Mouse (Mus musculus) hindbrain, postnatal 0 days (tissue): ENCODE results near the gene Ripor1. TPM values are rescaled to one million over a fixed set of nuclear protein-coding genes. Genes with fewer than 3 reads are reported as not detected.

Experiments
- ATAC-seq: fragments of 200-750 bp; cut with Nextera tagmentation; 2 replicates; pipeline ENCODE4 v1.8.0; 2017; ENCODE audit warnings: mild to moderate bottlenecking, moderate TSS enrichment, moderate library complexity
- DNase-seq: peaks from one replicate; pipeline ENCODE4 v3.0.0-alpha.2; 2015; ENCODE audit warnings: low spot score
- H3K27ac ChIP-seq: fragments of 300-500 bp; sonication (generic); 2 replicates; pipeline ENCODE4 v1.5.1; 2014; ENCODE audit warnings: mild to moderate bottlenecking
- H3K27me3 ChIP-seq: fragments of 300-500 bp; sonication (generic); 2 replicates; pipeline ENCODE4 v1.6.1; 2014; ENCODE audit warnings: low read length, mixed read lengths; ENCODE audit not compliant: insufficient read depth
- H3K36me3 ChIP-seq: fragments of 300-500 bp; sonication (generic); 2 replicates; pipeline ENCODE4 v1.6.1; 2014; ENCODE audit warnings: low read length, mixed read lengths; ENCODE audit not compliant: insufficient read depth
- H3K4me1 ChIP-seq: fragments of 300-500 bp; sonication (generic); 2 replicates; pipeline ENCODE4 v1.6.1; 2014; ENCODE audit warnings: antibody characterized with exemption, low read length, mixed read lengths; ENCODE audit not compliant: insufficient read depth
- H3K4me2 ChIP-seq: fragments of 300-500 bp; sonication (generic); 2 replicates; pipeline ENCODE4 v1.6.1; 2014; ENCODE audit warnings: low read depth, mild to moderate bottlenecking, low read length, moderate library complexity, mixed read lengths
- H3K4me3 ChIP-seq: fragments of 300-500 bp; sonication (generic); 2 replicates; pipeline ENCODE4 v1.5.1; 2014; ENCODE audit warnings: low read length
- H3K9ac ChIP-seq: fragments of 300-500 bp; sonication (generic); replicated peaks from 2 replicates; pipeline ENCODE4 v1.6.1; 2014; ENCODE audit warnings: mild to moderate bottlenecking, low read length, moderate library complexity, mixed read lengths
- H3K9me3 ChIP-seq: fragments of 300-500 bp; sonication (generic); 2 replicates; pipeline ENCODE4 v1.6.1; 2016; ENCODE audit warnings: low read length, mixed read lengths
- CTCF ChIP-seq: IDR thresholded peaks from 2 replicates; pipeline ENCODE4 v1.5.1; 2016; ENCODE audit warnings: antibody characterized with exemption, control low read depth, low read depth
- WGBS: fragments of 180-500 bp; shearing (Covaris S2); extraction: QIAGEN DNeasy Blood & Tissue Kit; methylation state at CpG from one replicate; pipeline ENCODE4 v1.1.7; 2014; 5-methylcytosine and 5-hydroxymethylcytosine counted together
- polyA plus RNA-seq: library from polyadenylated mRNA; unstranded; fragments of >200 nt; fragmentation: Nextera tagmentation; extraction: Ambion mirVana; gene quantifications from 2 replicates; pipeline ENCODE4 v1.2.1, GENCODE M21; 2015
- total RNA-seq: library from RNA; depleted of rRNA; stranded (reverse); fragments of >200 nt; gene quantifications from 2 replicates; pipeline ENCODE4 v1.2.3, GENCODE M21; 2014

Ripor1 gene
- total and polyA plus RNA-seq, 2 experiments from 2014 or later, result 14.4 to 28.7 TPM

DNA sequence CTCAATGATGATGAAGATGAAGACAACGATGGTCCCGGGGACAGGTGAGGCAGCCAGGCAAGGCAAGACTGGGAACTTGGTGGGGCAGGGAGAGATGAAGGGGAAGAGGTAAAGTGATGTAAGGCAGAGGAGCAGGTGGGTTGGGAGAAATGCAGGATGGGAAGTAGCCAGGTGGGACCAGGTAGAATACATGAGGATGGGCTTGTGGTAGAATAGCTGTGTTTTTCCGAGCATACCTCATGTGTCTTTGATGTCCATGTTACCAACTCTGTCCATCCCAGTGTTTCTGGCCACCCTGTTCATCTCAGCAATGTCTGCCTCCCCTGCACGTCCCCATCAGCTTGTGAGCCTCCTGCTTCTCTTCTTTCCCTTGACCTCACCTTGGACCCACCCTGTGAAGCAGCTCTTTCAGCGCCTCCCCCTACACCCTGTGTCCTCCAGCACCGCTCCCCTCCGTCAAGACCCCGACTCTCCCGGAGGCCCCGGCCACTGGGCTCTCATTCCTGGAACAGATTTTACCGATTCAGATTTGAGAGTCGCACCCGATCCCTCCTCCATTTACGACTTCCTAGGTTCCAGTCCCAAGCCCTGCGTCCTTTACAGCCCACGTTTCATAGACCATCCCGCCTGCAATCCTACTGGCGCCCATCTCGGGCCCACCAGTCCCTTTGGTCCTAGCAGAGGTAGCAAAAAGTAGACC is 14.0 kb downstream of the Ripor1 start:
- peaks cover 67% of the 10 kb centered on the region for H3K36me3 ChIP-seq
- H3K27ac ChIP-seq, result no peak overlapping the region
- H3K4me1 ChIP-seq, result no peaks in the 10 kb centered on the region
- H3K4me2 ChIP-seq, result no peak overlapping the region
- H3K4me3 ChIP-seq, result no peak overlapping the region
- H3K9ac ChIP-seq, result no peak overlapping the region
- H3K9me3 ChIP-seq, result no peaks in the 10 kb centered on the region
- TF ChIP-seq CTCF, result no peak
- no peak for ATAC-seq
- H3K27me3 ChIP-seq, result no peaks in the 10 kb centered on the region
- 93% methylated on average over 19 of the region's 19 CpGs for WGBS
- no peak for DNase-seq

- Histone ChIP-seq H3K4me3 (no peak overlapping the region), H3K4me1 (no peaks in the 10 kb centered on the region), H3K4me2 (no peak overlapping the region), H3K9ac (no peak overlapping the region), H3K9me3 (no peaks in the 10 kb centered on the region), H3K27ac (no peak overlapping the region), H3K36me3 (peaks cover 67% of the 10 kb centered on the region), H3K27me3 (no peaks in the 10 kb centered on the region)
- DNase-seq (no peak), ATAC-seq (no peak)
- no peak for TF ChIP-seq CTCF
- 89% methylated on average over 19 of the region's 19 CpGs for WGBS
Observed at GRCm38 (mm10) chr8:105620211-105620610, 15.2 kb downstream of the Ripor1 start.

DNA sequence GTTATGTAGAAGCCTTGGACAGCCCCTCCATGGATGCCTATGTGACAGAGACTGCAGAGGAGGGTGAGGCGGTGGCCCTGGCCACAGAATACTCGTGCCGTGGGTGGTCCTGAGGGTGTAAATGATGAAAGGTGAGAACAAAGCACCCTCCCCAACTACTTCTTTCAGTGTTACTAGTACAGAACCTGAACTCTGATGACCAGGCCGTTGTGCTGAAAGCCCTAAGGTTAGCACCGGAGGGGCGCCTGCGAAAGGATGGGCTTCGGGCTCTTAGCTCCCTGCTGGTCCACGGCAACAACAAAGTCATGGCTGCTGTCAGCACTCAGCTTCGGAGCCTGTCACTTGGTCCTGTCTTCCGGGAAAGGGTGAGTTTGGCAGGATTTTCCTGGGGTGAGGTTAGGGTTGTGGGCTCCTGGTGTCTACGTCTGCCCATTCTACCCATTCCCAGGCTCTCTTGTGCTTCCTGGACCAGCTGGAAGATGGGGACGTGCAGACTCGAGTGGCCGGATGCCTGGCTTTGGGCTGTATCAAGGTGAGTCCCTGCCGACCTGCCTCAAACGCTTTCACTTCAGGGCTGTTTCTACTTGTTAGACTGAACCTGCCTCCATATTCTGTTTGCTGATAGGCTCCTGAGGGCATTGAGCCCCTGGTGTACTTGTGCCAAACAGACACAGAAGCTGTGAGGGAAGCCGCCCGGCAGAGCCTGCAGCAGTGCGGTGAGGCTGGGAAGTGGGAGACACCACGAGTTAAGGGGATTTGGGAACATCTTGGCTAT is 16.1 kb downstream of the Ripor1 start:
- 84% methylated on average over 21 of the region's 21 CpGs for WGBS
- peak overlapping the region; percentile 65 for H3K27ac ChIP-seq
- no peaks in the 10 kb centered on the region for H3K27me3 ChIP-seq
- peaks cover 57% of the 10 kb centered on the region for H3K36me3 ChIP-seq
- TF ChIP-seq CTCF, result no peak
- no peak overlapping the region for H3K4me2 ChIP-seq
- no peak for DNase-seq
- no peaks in the 10 kb centered on the region for H3K9me3 ChIP-seq
- no peak overlapping the region for H3K9ac ChIP-seq
- no peak overlapping the region for H3K4me3 ChIP-seq
- ATAC-seq, result no peak
- no peaks in the 10 kb centered on the region for H3K4me1 ChIP-seq

- ATAC-seq (no peak), DNase-seq (peak; percentile 53)
- Histone ChIP-seq H3K9ac (no peak overlapping the region; the same call in 1 of the 2 replicates), H3K4me1 (no peaks in the 10 kb centered on the region), H3K4me2 (no peak overlapping the region), H3K4me3 (no peak overlapping the region), H3K9me3 (no peaks in the 10 kb centered on the region), H3K27ac (peak overlapping the region; percentile 65), H3K36me3 (peaks cover 50% of the 10 kb centered on the region), H3K27me3 (no peaks in the 10 kb centered on the region)
- TF ChIP-seq CTCF, result no peak
- WGBS, result 14% methylated on average over 4 of the region's 4 CpGs
Observed at GRCm38 (mm10) chr8:105621841-105622240, 16.8 kb downstream of the Ripor1 start.

- Histone ChIP-seq H3K9me3 (no peaks in the 10 kb centered on the region), H3K9ac (no peak overlapping the region; the same call in 1 of the 2 replicates), H3K4me1 (no peaks in the 10 kb centered on the region), H3K4me2 (no peak overlapping the region), H3K4me3 (no peak overlapping the region), H3K27me3 (no peaks in the 10 kb centered on the region), H3K36me3 (peaks cover 46% of the 10 kb centered on the region), H3K27ac (peak overlapping the region; percentile 65)
- TF ChIP-seq CTCF, result peak; percentile 100
- 8% methylated on average over 8 of the region's 8 CpGs for WGBS
- DNase-seq (peak; percentile 96), ATAC-seq (peak; percentile 92)
Observed at GRCm38 (mm10) chr8:105622421-105622920, 17.4 kb downstream of the Ripor1 start.

GRCm38 (mm10) chr8:105623118-105623517 is 18.1 kb downstream of the Ripor1 start:
- no peak for DNase-seq
- H3K27ac ChIP-seq, result peak overlapping the region; percentile 65; the same call in 1 of the 2 replicates
- TF ChIP-seq CTCF, result no peak
- H3K4me2 ChIP-seq, result no peak overlapping the region
- H3K36me3 ChIP-seq, result peaks cover 40% of the 10 kb centered on the region
- no peaks in the 10 kb centered on the region for H3K9me3 ChIP-seq
- no peaks in the 10 kb centered on the region for H3K27me3 ChIP-seq
- H3K4me3 ChIP-seq, result no peak overlapping the region
- no peak overlapping the region for H3K9ac ChIP-seq
- H3K4me1 ChIP-seq, result no peaks in the 10 kb centered on the region
- ATAC-seq, result no peak
- 32% methylated on average over 5 of the region's 5 CpGs for WGBS
